In genomic region chr14:25371021-25371400, GRCm38 (mm10) we compare ENCODE assay signal across 9 mouse cellular contexts.
A peak's percentile ranks its signal among the peaks of the same experiment; 100 is the strongest.
DNase-seq lines count a peak whose midpoint lies in the region; ATAC-seq and TF ChIP-seq lines count a peak whose summit lies in the region.
"Had no signal": no experiment of that assay in that cellular context is flagged by ENCODE, and none has a peak within 500 bp of the region (broad histone marks: within the 10 kb centered on the region; RNA-seq: fewer than 3 reads in every experiment).

No protein-coding gene starts in this region.

- WGBS in hindbrain, embryonic 10.5 days, result 83% methylated on average over 5 of the region's 5 CpGs
- WGBS in hindbrain, embryonic 16.5 days, result 69% methylated on average over 5 of the region's 5 CpGs
- WGBS in embryonic facial prominence, embryonic 10.5 days, result 76% methylated on average over 5 of the region's 5 CpGs
- 69% methylated on average over 5 of the region's 5 CpGs for WGBS in hindbrain, postnatal 0 days

- peaks cover 39% of the 10 kb centered on the region for H3K4me1 ChIP-seq in hindbrain, embryonic 10.5 days (replicated peaks)
- H3K4me1 ChIP-seq in hindbrain, embryonic 16.5 days (ENCODE audit: control insufficient read depth, insufficient read depth, low read depth, low read length), result peaks cover 17% of the 10 kb centered on the region
- peaks cover 27% of the 10 kb centered on the region for H3K4me1 ChIP-seq in embryonic facial prominence, embryonic 10.5 days
- H3K4me1 ChIP-seq in hindbrain, postnatal 0 days (ENCODE audit: insufficient read depth, low read length), result peaks cover 12% of the 10 kb centered on the region; the same call in 1 of the 2 replicates

- TF ChIP-seq CTCF in hindbrain, postnatal 0 days (IDR thresholded peaks at IDR 0.05; ENCODE audit: low read depth), result no peak

- H3K36me3 ChIP-seq in hindbrain, embryonic 10.5 days, result peaks cover 9% of the 10 kb centered on the region
- no peaks in the 10 kb centered on the region for H3K36me3 ChIP-seq in hindbrain, embryonic 16.5 days (ENCODE audit: control insufficient read depth, insufficient read depth, low read length)
- H3K36me3 ChIP-seq in embryonic facial prominence, embryonic 10.5 days (replicated peaks), result peaks cover 8% of the 10 kb centered on the region; the same call in 1 of the 2 replicates
- H3K36me3 ChIP-seq in hindbrain, postnatal 0 days (ENCODE audit: insufficient read depth, low read length), result no peaks in the 10 kb centered on the region

- peaks cover 8% of the 10 kb centered on the region; the same call in 1 of the 2 replicates for H3K9me3 ChIP-seq in hindbrain, embryonic 10.5 days
- H3K9me3 ChIP-seq in hindbrain, embryonic 16.5 days (ENCODE audit: control insufficient read depth, low read length), result no peaks in the 10 kb centered on the region
- H3K9me3 ChIP-seq in embryonic facial prominence, embryonic 10.5 days, result peaks cover 5% of the 10 kb centered on the region; the same call in 1 of the 2 replicates
- H3K9me3 ChIP-seq in hindbrain, postnatal 0 days (ENCODE audit: low read length), result no peaks in the 10 kb centered on the region

- H3K4me3 ChIP-seq in hindbrain, embryonic 10.5 days, result no peak overlapping the region
- no peak overlapping the region for H3K4me3 ChIP-seq in hindbrain, embryonic 16.5 days (ENCODE audit: low read length)
- H3K4me3 ChIP-seq in embryonic facial prominence, embryonic 10.5 days, result no peak overlapping the region
- no peak overlapping the region for H3K4me3 ChIP-seq in hindbrain, postnatal 0 days (ENCODE audit: low read length)

- no peak for DNase-seq in hindbrain, embryonic 10.5 days (ENCODE audit: low spot score)
- DNase-seq in 3134 (ENCODE audit: extremely low read depth, insufficient read length, low spot score), result peak; percentile 28
- DNase-seq in embryonic facial prominence, embryonic 10.5 days (ENCODE audit: low spot score), result no peak
- no peak for DNase-seq in hindbrain, postnatal 0 days (ENCODE audit: low spot score)
- DNase-seq in adrenal gland, postnatal 25 days, result no peak
- no peak for DNase-seq in embryo, embryonic 10 days (ENCODE audit: low spot score)
- DNase-seq in urinary bladder, postnatal 25 days (ENCODE audit: low spot score), result no peak
- DNase-seq: lung, postnatal 10 days had no signal

- no peak overlapping the region for H3K9ac ChIP-seq in hindbrain, embryonic 16.5 days (ENCODE audit: low read depth, low read length)
- peak overlapping the region; percentile 18; the same call in 1 of the 2 replicates for H3K9ac ChIP-seq in hindbrain, postnatal 0 days (replicated peaks; ENCODE audit: low read length)

- H3K27ac ChIP-seq in hindbrain, embryonic 10.5 days, result peak overlapping the region; percentile 81
- H3K27ac ChIP-seq in hindbrain, embryonic 16.5 days (ENCODE audit: low read depth, low read length), result no peak overlapping the region; the same call in 1 of the 2 replicates
- peak overlapping the region; percentile 77 for H3K27ac ChIP-seq in embryonic facial prominence, embryonic 10.5 days (replicated peaks)
- peak overlapping the region; percentile 69 for H3K27ac ChIP-seq in hindbrain, postnatal 0 days

- ATAC-seq in hindbrain, embryonic 16.5 days, result no peak
- peak; percentile 1; the same call in 1 of the 2 replicates for ATAC-seq in hindbrain, postnatal 0 days

- no peak overlapping the region for H3K4me2 ChIP-seq in hindbrain, embryonic 16.5 days (ENCODE audit: low read length)
- H3K4me2 ChIP-seq in hindbrain, postnatal 0 days (ENCODE audit: low read depth, low read length), result no peak overlapping the region

- no peaks in the 10 kb centered on the region for H3K27me3 ChIP-seq in hindbrain, embryonic 10.5 days (ENCODE audit: insufficient read depth, poor library complexity, severe bottlenecking)
- no peaks in the 10 kb centered on the region for H3K27me3 ChIP-seq in hindbrain, embryonic 16.5 days (replicated peaks; ENCODE audit: control insufficient read depth, insufficient read depth, low read length)
- H3K27me3 ChIP-seq in embryonic facial prominence, embryonic 10.5 days (replicated peaks; ENCODE audit: low read depth, poor library complexity, severe bottlenecking), result no peaks in the 10 kb centered on the region
- H3K27me3 ChIP-seq in hindbrain, postnatal 0 days (ENCODE audit: insufficient read depth, low read length), result no peaks in the 10 kb centered on the region
